Mouse (Mus musculus) hindbrain, postnatal 0 days (tissue): ENCODE results near the gene Sgip1. TPM values are rescaled to one million over a fixed set of nuclear protein-coding genes. Genes with fewer than 3 reads are reported as not detected.
A peak's percentile ranks its signal among the peaks of the same experiment; 100 is the strongest.

Source experiments
- ATAC-seq: fragments of 200-750 bp; cut with Nextera tagmentation; 2 replicates; pipeline ENCODE4 v1.8.0; 2017; ENCODE audit warnings: mild to moderate bottlenecking, moderate TSS enrichment, moderate library complexity
- DNase-seq: peaks from one replicate; pipeline ENCODE4 v3.0.0-alpha.2; 2015; ENCODE audit warnings: low spot score
- H3K27ac ChIP-seq: fragments of 300-500 bp; sonication (generic); 2 replicates; pipeline ENCODE4 v1.5.1; 2014; ENCODE audit warnings: mild to moderate bottlenecking
- H3K27me3 ChIP-seq: fragments of 300-500 bp; sonication (generic); 2 replicates; pipeline ENCODE4 v1.6.1; 2014; ENCODE audit warnings: low read length, mixed read lengths; ENCODE audit not compliant: insufficient read depth
- H3K36me3 ChIP-seq: fragments of 300-500 bp; sonication (generic); 2 replicates; pipeline ENCODE4 v1.6.1; 2014; ENCODE audit warnings: low read length, mixed read lengths; ENCODE audit not compliant: insufficient read depth
- H3K4me1 ChIP-seq: fragments of 300-500 bp; sonication (generic); 2 replicates; pipeline ENCODE4 v1.6.1; 2014; ENCODE audit warnings: antibody characterized with exemption, low read length, mixed read lengths; ENCODE audit not compliant: insufficient read depth
- H3K4me2 ChIP-seq: fragments of 300-500 bp; sonication (generic); 2 replicates; pipeline ENCODE4 v1.6.1; 2014; ENCODE audit warnings: low read depth, mild to moderate bottlenecking, low read length, moderate library complexity, mixed read lengths
- H3K4me3 ChIP-seq: fragments of 300-500 bp; sonication (generic); 2 replicates; pipeline ENCODE4 v1.5.1; 2014; ENCODE audit warnings: low read length
- H3K9ac ChIP-seq: fragments of 300-500 bp; sonication (generic); replicated peaks from 2 replicates; pipeline ENCODE4 v1.6.1; 2014; ENCODE audit warnings: mild to moderate bottlenecking, low read length, moderate library complexity, mixed read lengths
- H3K9me3 ChIP-seq: fragments of 300-500 bp; sonication (generic); 2 replicates; pipeline ENCODE4 v1.6.1; 2016; ENCODE audit warnings: low read length, mixed read lengths
- CTCF ChIP-seq: IDR thresholded peaks from 2 replicates; pipeline ENCODE4 v1.5.1; 2016; ENCODE audit warnings: antibody characterized with exemption, control low read depth, low read depth
- WGBS: fragments of 180-500 bp; shearing (Covaris S2); extraction: QIAGEN DNeasy Blood & Tissue Kit; methylation state at CpG from one replicate; pipeline ENCODE4 v1.1.7; 2014; 5-methylcytosine and 5-hydroxymethylcytosine counted together
- polyA plus RNA-seq: library from polyadenylated mRNA; unstranded; fragments of >200 nt; fragmentation: Nextera tagmentation; extraction: Ambion mirVana; gene quantifications from 2 replicates; pipeline ENCODE4 v1.2.1, GENCODE M21; 2015
- total RNA-seq: library from RNA; depleted of rRNA; stranded (reverse); fragments of >200 nt; gene quantifications from 2 replicates; pipeline ENCODE4 v1.2.3, GENCODE M21; 2014

The Sgip1 gene
- total and polyA plus RNA-seq, 2 experiments from 2014 or later, result 34.6 to 62.0 TPM

DNA sequence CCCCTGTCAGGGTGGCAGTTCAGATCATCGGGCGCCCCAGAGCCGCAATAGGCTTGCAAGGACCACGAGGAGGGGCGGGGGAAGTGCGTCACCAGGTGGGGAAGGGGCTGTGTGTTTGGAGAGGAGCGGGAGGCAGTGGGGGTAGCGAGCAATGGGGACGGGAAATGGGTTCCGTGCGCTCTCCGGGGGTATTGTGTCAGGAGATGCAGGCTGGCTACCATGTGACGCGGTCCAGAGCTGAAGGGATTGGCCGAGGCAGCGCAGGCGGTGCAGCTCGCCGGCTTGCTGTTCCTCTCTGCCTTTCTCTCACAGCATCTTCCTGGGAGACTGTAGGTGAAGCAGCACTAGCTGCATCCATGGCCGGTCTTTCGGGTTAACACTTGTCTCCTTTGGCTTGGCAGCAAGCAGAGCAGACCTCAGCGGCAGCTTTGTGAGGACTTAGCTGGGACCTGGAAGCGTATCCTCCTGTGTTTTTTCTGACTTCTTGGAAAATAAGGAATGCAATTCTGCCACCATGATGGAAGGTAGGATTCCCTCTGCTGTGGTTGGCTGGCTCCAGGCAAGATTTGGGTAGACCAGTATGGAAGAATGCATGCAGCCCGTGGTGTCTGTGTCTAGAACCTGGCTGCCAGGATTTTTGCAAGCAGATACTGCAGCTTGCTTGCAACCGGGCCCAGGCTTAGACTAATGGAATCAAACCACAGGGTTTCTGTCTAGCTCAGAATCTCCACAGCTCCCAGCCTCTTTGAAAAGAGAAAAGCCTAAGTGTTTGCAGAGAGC is 19.1 kb downstream of the Sgip1 start:
- TF ChIP-seq CTCF, result no peak
- DNase-seq (peak; percentile 96), ATAC-seq (peak; percentile 98)
- Histone ChIP-seq H3K27ac (peak overlapping the region; percentile 97), H3K4me3 (peak overlapping the region; percentile 49), H3K9me3 (no peaks in the 10 kb centered on the region), H3K27me3 (no peaks in the 10 kb centered on the region), H3K4me2 (peak overlapping the region; percentile 81), H3K4me1 (peaks cover 11% of the 10 kb centered on the region), H3K9ac (peak overlapping the region; percentile 71), H3K36me3 (no peaks in the 10 kb centered on the region)
- WGBS, result 1% methylated on average over 25 of the region's 25 CpGs

DNA sequence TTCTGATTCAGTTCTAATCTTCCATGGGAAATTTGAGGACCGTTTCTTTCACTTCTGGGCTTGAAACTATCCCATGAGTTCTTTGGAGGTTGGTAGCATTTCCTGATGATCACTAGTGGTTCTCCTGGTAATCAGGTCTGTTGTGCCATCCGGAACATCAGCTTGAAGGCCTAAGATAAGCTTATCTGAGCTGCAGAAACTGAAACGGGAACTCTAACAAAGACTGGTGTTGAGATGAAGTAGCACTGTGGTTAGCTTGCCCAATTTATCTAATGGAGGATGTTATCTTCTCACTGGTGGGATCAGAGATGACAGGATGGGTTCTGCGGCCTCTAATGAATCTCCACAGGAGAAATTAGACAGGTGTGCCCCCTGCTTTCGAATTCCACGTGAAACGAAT is 21.0 kb downstream of the Sgip1 start:
- WGBS, result 76% methylated on average over 7 of the region's 7 CpGs
- H3K4me3 ChIP-seq, result peak overlapping the region; percentile 49
- H3K4me2 ChIP-seq, result peak overlapping the region; percentile 81

DNA sequence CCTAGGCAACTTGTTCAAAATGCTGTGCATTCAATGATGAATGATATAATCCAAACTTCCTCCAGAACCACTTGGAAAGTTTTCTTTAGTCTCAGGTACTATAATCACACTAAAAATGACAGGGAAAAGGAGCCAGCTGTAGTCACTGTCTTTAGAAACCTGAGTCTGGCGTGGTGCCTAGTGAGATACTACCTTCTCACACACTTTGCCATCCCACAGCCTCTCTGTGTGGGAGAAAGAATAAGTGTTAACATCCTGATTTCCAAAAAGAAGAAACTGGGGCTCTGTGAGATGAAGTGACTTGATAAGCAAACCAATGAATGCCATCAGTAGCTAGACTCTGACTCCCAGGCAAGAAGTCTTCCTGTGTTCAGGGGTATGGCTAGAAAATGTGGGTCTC is 28.0 kb downstream of the Sgip1 start:
- Histone ChIP-seq H3K36me3 (no peaks in the 10 kb centered on the region), H3K4me3 (no peak overlapping the region), H3K4me1 (no peaks in the 10 kb centered on the region; the same call in 1 of the 2 replicates), H3K4me2 (no peak overlapping the region), H3K9me3 (no peaks in the 10 kb centered on the region), H3K27ac (no peak overlapping the region), H3K9ac (no peak overlapping the region), H3K27me3 (no peaks in the 10 kb centered on the region)
- no peak for DNase-seq
- TF ChIP-seq CTCF, result no peak
- ATAC-seq, result no peak
- WGBS, result 83% methylated on average over 1 of the region's 1 CpGs

More for the DNA sequence above, 21.0 kb downstream of the Sgip1 start:
- no peak for TF ChIP-seq CTCF
- no peaks in the 10 kb centered on the region for H3K36me3 ChIP-seq
- peaks cover 11% of the 10 kb centered on the region for H3K4me1 ChIP-seq
- DNase-seq (no peak), ATAC-seq (no peak)
- H3K27me3 ChIP-seq, result no peaks in the 10 kb centered on the region
- H3K27ac ChIP-seq, result no peak overlapping the region
- H3K9ac ChIP-seq, result peak overlapping the region; percentile 35; the same call in 1 of the 2 replicates
- H3K9me3 ChIP-seq, result no peaks in the 10 kb centered on the region

DNA sequence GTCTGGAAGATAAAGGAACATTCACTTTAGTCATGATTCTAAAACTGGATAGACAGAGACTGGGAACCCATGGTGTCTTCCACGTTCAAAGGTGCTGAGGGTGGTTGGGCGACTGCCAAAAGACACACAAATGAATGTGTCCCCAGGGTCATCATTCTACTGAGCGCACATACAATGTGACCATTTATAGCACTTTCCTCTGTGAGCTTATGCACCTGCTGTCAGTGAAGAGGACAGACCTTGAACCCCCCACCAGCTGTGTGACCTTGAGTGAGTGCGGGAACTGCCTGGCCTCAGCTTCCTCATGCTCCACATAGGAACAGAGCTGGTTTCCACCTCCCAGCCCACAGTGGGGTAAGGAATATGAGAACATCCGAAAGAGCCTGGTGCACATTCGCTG is 28.8 kb downstream of the Sgip1 start:
- H3K27ac ChIP-seq, result no peak overlapping the region
- no peaks in the 10 kb centered on the region; the same call in 1 of the 2 replicates for H3K4me1 ChIP-seq
- ATAC-seq (0 out of 2 replicates have a peak, but pooled peaks have one; percentile 38), DNase-seq (no peak)
- no peak overlapping the region for H3K4me2 ChIP-seq
- TF ChIP-seq CTCF, result no peak
- WGBS, result 74% methylated on average over 6 of the region's 6 CpGs
- no peaks in the 10 kb centered on the region for H3K9me3 ChIP-seq
- no peak overlapping the region for H3K9ac ChIP-seq
- H3K36me3 ChIP-seq, result no peaks in the 10 kb centered on the region
- H3K4me3 ChIP-seq, result no peak overlapping the region
- no peaks in the 10 kb centered on the region for H3K27me3 ChIP-seq

DNA sequence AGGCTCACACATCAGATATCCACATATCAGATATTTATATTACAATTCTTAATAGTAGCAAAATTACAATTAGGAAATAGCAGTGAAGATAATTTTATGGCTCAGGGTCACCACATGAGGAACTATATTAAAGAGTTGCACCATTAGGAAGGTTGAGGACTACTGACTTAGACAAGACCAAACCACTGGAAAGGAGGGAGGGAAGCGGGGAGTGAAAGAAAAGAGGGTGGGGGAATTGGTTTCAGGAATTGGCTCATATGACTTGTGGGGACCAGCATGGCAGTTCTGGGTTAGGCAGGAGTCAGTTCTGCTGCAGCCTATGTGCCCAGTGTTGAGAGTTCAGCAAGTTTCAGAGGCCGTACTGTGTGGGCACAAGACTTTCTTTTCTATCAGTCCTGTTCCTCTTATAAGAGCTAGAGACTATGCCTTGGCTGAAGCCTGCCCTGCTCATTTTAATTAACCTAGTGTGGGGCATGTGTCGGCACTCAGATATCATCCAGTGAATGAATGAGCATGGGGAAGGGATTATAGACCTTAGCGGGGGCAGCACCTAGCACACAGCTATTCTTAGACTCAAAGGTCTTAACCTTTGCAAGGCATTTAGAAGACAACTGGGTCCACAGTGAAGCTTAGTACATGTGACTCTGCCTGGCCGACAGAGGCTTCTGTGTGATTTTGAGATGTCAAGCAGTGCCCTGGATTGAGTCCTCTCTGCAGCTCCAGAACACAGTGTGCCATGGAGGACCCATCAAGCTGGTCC is 30.7 kb downstream of the Sgip1 start:
- TF ChIP-seq CTCF, result no peak
- no peaks in the 10 kb centered on the region for H3K36me3 ChIP-seq
- no peaks in the 10 kb centered on the region; the same call in 1 of the 2 replicates for H3K4me1 ChIP-seq
- H3K4me3 ChIP-seq, result no peak overlapping the region
- ATAC-seq (peak; percentile 47; the same call in 1 of the 2 replicates), DNase-seq (no peak)
- 75% methylated on average over 5 of the region's 5 CpGs for WGBS
- H3K27ac ChIP-seq, result no peak overlapping the region
- H3K9me3 ChIP-seq, result no peaks in the 10 kb centered on the region
- no peak overlapping the region for H3K9ac ChIP-seq
- H3K27me3 ChIP-seq, result no peaks in the 10 kb centered on the region
- H3K4me2 ChIP-seq, result no peak overlapping the region

DNA sequence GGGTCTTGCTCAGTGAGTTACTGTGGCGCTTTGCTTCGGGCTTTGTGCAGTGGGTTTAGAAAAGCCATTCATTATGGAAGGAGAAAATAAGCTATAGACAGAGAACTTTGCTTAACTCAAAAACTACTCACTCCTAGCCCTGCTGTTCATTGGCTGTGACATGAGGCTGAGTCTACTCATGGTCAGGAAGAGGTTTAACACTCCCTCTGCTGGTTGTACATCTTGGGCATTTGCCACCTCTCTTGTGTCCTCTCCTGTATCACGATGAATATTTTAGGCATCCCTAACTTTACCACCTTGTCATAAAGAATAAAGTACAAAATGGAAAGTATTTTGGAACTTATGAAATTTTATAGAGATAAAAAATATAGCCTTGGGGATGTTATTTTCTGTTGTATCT is 32.1 kb downstream of the Sgip1 start:
- Histone ChIP-seq H3K36me3 (no peaks in the 10 kb centered on the region), H3K4me1 (no peaks in the 10 kb centered on the region; the same call in 1 of the 2 replicates), H3K4me2 (no peak overlapping the region), H3K4me3 (no peak overlapping the region), H3K27ac (no peak overlapping the region), H3K27me3 (no peaks in the 10 kb centered on the region), H3K9ac (no peak overlapping the region), H3K9me3 (no peaks in the 10 kb centered on the region)
- WGBS, result 83% methylated on average over 3 of the region's 3 CpGs
- TF ChIP-seq CTCF, result peak; percentile 7; the same call in 1 of the 2 replicates
- ATAC-seq (no peak), DNase-seq (no peak)
